Mouse (Mus musculus) cerebellum, postnatal 14 days (tissue): ENCODE results near the gene 1700023F06Rik.

Experiments used
- DNase-seq, 2 experiments: peaks; one replicate each; pipeline ENCODE4 v3.0.0; 2021; ENCODE audit warnings: mixed read lengths in 2 of 2

Gene 1700023F06Rik

DNA sequence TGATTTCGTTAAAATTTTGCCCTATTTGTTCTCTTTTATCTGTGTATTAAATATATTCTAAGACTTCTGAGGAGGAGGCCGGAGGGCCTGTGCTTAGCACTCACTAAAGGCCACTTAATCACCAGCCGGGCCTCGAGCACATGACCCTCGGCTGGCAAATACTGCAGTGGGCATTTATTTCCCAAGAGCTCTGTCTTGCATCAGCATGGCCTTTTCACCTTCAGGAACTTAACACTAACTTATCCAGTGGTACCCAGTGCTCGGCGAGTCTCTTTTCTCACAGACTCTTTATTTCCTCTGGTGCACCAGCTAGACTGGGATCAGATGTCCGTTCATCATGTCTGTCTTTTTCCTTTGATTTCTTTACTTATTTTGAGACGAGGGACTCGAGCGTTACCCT, 47.6 kb downstream of the 1700023F06Rik start:
- no peak for DNase-seq

- DNase-seq, result peak; percentile 99 to 100
These were observed 49.5 kb downstream of the 1700023F06Rik start for GRCm38 (mm10) chr11:103158621-103159478.

GRCm38 (mm10) chr11:103149771-103150170, 58.6 kb downstream of the 1700023F06Rik start:
- no peak for DNase-seq
